Mouse (Mus musculus): ENCODE results near the gene Sapcd1. TPM values are rescaled to one million over a fixed set of nuclear protein-coding genes. Genes with fewer than 3 reads are reported as not detected.

Gene Sapcd1
- polyA plus RNA-seq, 1 experiment: 18.9 TPM

- WGBS: under 1% methylated on average over 58 of the region's 58 CpGs
- Histone ChIP-seq H3K27ac (ENCODE audit: control insufficient read depth, insufficient read depth, low read depth, low read length, poor library complexity) (peak within 1 kb of the TSS; percentile 95), H3K4me1 (ENCODE audit: control insufficient read depth, insufficient read depth, low read length) (peaks cover 2% of the 10 kb centered on the region), H3K4me3 (replicated peaks; ENCODE audit: control insufficient read depth, low read depth, low read length) (peak within 1 kb of the TSS; percentile 92)
- no peak for TF ChIP-seq CTCF (IDR thresholded peaks at IDR 0.05; ENCODE audit: control insufficient read depth, insufficient read depth, low read length)
- TF ChIP-seq POLR2A (IDR thresholded peaks at IDR 0.05; ENCODE audit: borderline replicate concordance, control insufficient read depth, low read depth, low read length): peak; percentile 60; the same call in 1 of the 2 replicates
Observed at GRCm38 (mm10) chr17:34981690-34982180, 46.1 kb downstream of the Sapcd1 start, which contains the start of gene Lsm2. Lsm2 (plus strand) TSS chr17:34981862.

DNA sequence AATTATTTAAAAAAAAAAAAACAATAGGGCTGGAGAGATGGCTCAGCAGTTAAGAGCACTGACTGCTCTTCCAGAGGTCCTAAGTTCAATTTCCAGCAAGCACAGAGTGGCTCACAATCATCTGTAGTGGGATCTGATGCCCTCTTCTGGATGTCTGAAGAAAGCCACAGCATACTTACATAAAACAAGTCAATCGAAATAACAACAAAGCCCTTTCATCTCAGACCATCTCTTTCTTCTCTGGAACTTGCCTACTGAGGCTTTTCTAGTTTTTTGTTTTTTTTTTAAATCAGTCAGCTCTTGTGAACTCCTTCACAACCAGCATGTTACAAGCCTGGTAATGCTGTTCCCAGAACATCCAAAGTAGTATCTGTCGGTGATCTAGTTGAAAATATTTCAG lies 47.2 kb downstream of the Sapcd1 start:
- Histone ChIP-seq H3K4me1 (ENCODE audit: control insufficient read depth, insufficient read depth, low read length) (peaks cover 2% of the 10 kb centered on the region), H3K4me3 (replicated peaks; ENCODE audit: control insufficient read depth, low read depth, low read length) (no peak overlapping the region), H3K27ac (ENCODE audit: control insufficient read depth, insufficient read depth, low read depth, low read length, poor library complexity) (no peak overlapping the region)
- 12% methylated on average over 2 of the region's 2 CpGs for WGBS
- TF ChIP-seq CTCF (IDR thresholded peaks at IDR 0.05; ENCODE audit: control insufficient read depth, insufficient read depth, low read length): peak; percentile 21; the same call in 1 of the 2 replicates
- no peak for TF ChIP-seq POLR2A (IDR thresholded peaks at IDR 0.05; ENCODE audit: borderline replicate concordance, control insufficient read depth, low read depth, low read length)

GRCm38 (mm10) chr17:34979631-34980030 lies 48.2 kb downstream of the Sapcd1 start:
- Histone ChIP-seq H3K4me3 (replicated peaks; ENCODE audit: control insufficient read depth, low read depth, low read length) (no peak overlapping the region), H3K4me1 (ENCODE audit: control insufficient read depth, insufficient read depth, low read length) (peaks cover 2% of the 10 kb centered on the region), H3K27ac (ENCODE audit: control insufficient read depth, insufficient read depth, low read depth, low read length, poor library complexity) (no peak overlapping the region)
- TF ChIP-seq POLR2A (IDR thresholded peaks at IDR 0.05; ENCODE audit: borderline replicate concordance, control insufficient read depth, low read depth, low read length) (no peak), CTCF (IDR thresholded peaks at IDR 0.05; ENCODE audit: control insufficient read depth, insufficient read depth, low read length) (no peak)
- 82% methylated on average over 4 of the region's 4 CpGs for WGBS

DNA sequence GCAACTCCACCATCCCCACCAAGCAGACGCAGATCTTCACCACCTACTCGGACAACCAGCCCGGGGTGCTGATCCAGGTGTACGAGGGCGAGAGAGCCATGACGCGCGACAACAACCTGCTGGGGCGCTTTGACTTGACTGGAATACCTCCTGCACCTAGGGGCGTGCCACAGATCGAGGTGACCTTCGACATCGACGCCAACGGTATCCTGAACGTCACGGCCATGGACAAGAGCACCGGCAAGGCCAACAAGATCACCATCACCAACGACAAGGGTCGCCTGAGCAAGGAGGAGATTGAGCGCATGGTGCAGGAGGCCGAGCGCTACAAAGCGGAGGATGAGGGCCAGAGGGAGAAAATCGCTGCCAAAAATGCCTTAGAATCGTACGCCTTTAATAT lies 49.6 kb downstream of the Sapcd1 start:
- H3K27ac ChIP-seq (ENCODE audit: control insufficient read depth, insufficient read depth, low read depth, low read length, poor library complexity): no peak overlapping the region
- H3K4me3 ChIP-seq (replicated peaks; ENCODE audit: control insufficient read depth, low read depth, low read length): no peak overlapping the region
- no peak for TF ChIP-seq CTCF (IDR thresholded peaks at IDR 0.05; ENCODE audit: control insufficient read depth, insufficient read depth, low read length)
- no peak for TF ChIP-seq POLR2A (IDR thresholded peaks at IDR 0.05; ENCODE audit: borderline replicate concordance, control insufficient read depth, low read depth, low read length)
- 90% methylated on average over 27 of the region's 27 CpGs for WGBS
- H3K4me1 ChIP-seq (ENCODE audit: control insufficient read depth, insufficient read depth, low read length): peaks cover 2% of the 10 kb centered on the region

DNA sequence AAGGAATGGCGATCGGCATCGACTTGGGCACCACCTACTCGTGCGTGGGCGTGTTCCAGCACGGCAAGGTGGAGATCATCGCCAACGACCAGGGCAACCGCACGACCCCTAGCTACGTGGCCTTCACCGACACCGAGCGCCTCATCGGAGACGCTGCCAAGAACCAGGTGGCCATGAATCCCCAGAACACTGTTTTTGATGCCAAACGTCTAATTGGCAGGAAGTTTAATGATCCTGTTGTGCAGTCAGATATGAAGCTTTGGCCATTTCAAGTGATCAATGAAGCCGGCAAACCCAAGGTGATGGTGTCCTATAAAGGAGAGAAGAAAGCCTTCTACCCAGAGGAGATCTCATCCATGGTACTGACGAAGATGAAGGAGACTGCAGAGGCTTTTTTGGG lies 50.8 kb downstream of the Sapcd1 start:
- Histone ChIP-seq H3K27ac (ENCODE audit: control insufficient read depth, insufficient read depth, low read depth, low read length, poor library complexity) (no peak overlapping the region), H3K4me1 (ENCODE audit: control insufficient read depth, insufficient read depth, low read length) (no peaks in the 10 kb centered on the region; the same call in 1 of the 2 replicates), H3K4me3 (replicated peaks; ENCODE audit: control insufficient read depth, low read depth, low read length) (no peak overlapping the region)
- 93% methylated on average over 20 of the region's 20 CpGs for WGBS
- no peak for TF ChIP-seq CTCF (IDR thresholded peaks at IDR 0.05; ENCODE audit: control insufficient read depth, insufficient read depth, low read length)

Other genes with a start within 250 kb of the Sapcd1 start
- gene Cyp21a1, start 223.5 kb downstream of the Sapcd1 start, polyA plus RNA-seq (2011; ENCODE audit: insufficient read depth, insufficient read length, low replicate concordance, missing spikeins): not detected in 2 replicates
- gene Stk19, start 191.1 kb downstream of the Sapcd1 start, polyA plus RNA-seq (2011; ENCODE audit: insufficient read depth, insufficient read length, low replicate concordance, missing spikeins): 44.0 and 63.6 TPM in 2 replicates
- 52.4 and 73.3 TPM in 2 replicates for gene Dxo, start 191.0 kb downstream of the Sapcd1 start, polyA plus RNA-seq (2011; ENCODE audit: insufficient read depth, insufficient read length, low replicate concordance, missing spikeins)
- 31.0 and 67.7 TPM in 2 replicates for gene Skiv2l, start 177.8 kb downstream of the Sapcd1 start, polyA plus RNA-seq (2011; ENCODE audit: insufficient read depth, insufficient read length, low replicate concordance, missing spikeins)
- gene Nelfe, start 177.6 kb downstream of the Sapcd1 start, polyA plus RNA-seq (2011; ENCODE audit: insufficient read depth, insufficient read length, low replicate concordance, missing spikeins): 13.1 and 42.2 TPM in 2 replicates
- gene Cfb, start 165.5 kb downstream of the Sapcd1 start, polyA plus RNA-seq (2011; ENCODE audit: insufficient read depth, insufficient read length, low replicate concordance, missing spikeins): 8.4 and 14.5 TPM in 2 replicates
- 2.8 and 5.7 TPM in 2 replicates for gene Zbtb12, start 148.5 kb downstream of the Sapcd1 start, polyA plus RNA-seq (2011; ENCODE audit: insufficient read depth, insufficient read length, low replicate concordance, missing spikeins)
- 2.0 TPM in 1 of 2 replicates, not detected in the other for gene Gm20547, start 146.0 kb downstream of the Sapcd1 start, polyA plus RNA-seq (2011; ENCODE audit: insufficient read depth, insufficient read length, low replicate concordance, missing spikeins)
- gene C2, start 129.8 kb downstream of the Sapcd1 start, polyA plus RNA-seq (2011; ENCODE audit: insufficient read depth, insufficient read length, low replicate concordance, missing spikeins): 3.7 and 5.9 TPM in 2 replicates
- gene Ehmt2, start 129.5 kb downstream of the Sapcd1 start, polyA plus RNA-seq (2011; ENCODE audit: insufficient read depth, insufficient read length, low replicate concordance, missing spikeins): 60.6 and 104 TPM in 2 replicates
- gene Slc44a4, start 113.5 kb downstream of the Sapcd1 start, polyA plus RNA-seq (2011; ENCODE audit: insufficient read depth, insufficient read length, low replicate concordance, missing spikeins): 1.3 TPM in 1 of 2 replicates, not detected in the other
- 18.1 and 33.6 TPM in 2 replicates for gene Neu1, start 96.8 kb downstream of the Sapcd1 start, polyA plus RNA-seq (2011; ENCODE audit: insufficient read depth, insufficient read length, low replicate concordance, missing spikeins)
- 1.3 and 5.5 TPM in 2 replicates for gene Hspa1b, start 68.8 kb downstream of the Sapcd1 start, polyA plus RNA-seq (2011; ENCODE audit: insufficient read depth, insufficient read length, low replicate concordance, missing spikeins)
- not detected in 2 replicates for gene Gm20481, start 58.1 kb downstream of the Sapcd1 start, polyA plus RNA-seq (2011; ENCODE audit: insufficient read depth, insufficient read length, low replicate concordance, missing spikeins)
- gene Hspa1a, start 55.9 kb downstream of the Sapcd1 start, polyA plus RNA-seq (2011; ENCODE audit: insufficient read depth, insufficient read length, low replicate concordance, missing spikeins): 1.9 TPM in 1 of 2 replicates, not detected in the other
- not detected in 2 replicates for gene Hspa1l, start 55.3 kb downstream of the Sapcd1 start, polyA plus RNA-seq (2011; ENCODE audit: insufficient read depth, insufficient read length, low replicate concordance, missing spikeins)
- gene Lsm2, start 46.2 kb downstream of the Sapcd1 start, polyA plus RNA-seq (2011; ENCODE audit: insufficient read depth, insufficient read length, low replicate concordance, missing spikeins): 70.0 and 84.5 TPM in 2 replicates
- gene Vars, start 27.0 kb downstream of the Sapcd1 start, polyA plus RNA-seq (2011; ENCODE audit: insufficient read depth, insufficient read length, low replicate concordance, missing spikeins): 117 and 158 TPM in 2 replicates
- gene Vwa7, start 11.4 kb downstream of the Sapcd1 start, polyA plus RNA-seq (2011; ENCODE audit: insufficient read depth, insufficient read length, low replicate concordance, missing spikeins): 0.77 and 1.2 TPM in 2 replicates
- gene Msh5, start 18.7 kb upstream of the Sapcd1 start, polyA plus RNA-seq (2011; ENCODE audit: insufficient read depth, insufficient read length, low replicate concordance, missing spikeins): 12.1 and 17.2 TPM in 2 replicates
- gene Clic1, start 21.9 kb upstream of the Sapcd1 start, polyA plus RNA-seq (2011; ENCODE audit: insufficient read depth, insufficient read length, low replicate concordance, missing spikeins): 76.2 and 141 TPM in 2 replicates
- 12.5 and 15.2 TPM in 2 replicates for gene Ddah2, start 31.0 kb upstream of the Sapcd1 start, polyA plus RNA-seq (2011; ENCODE audit: insufficient read depth, insufficient read length, low replicate concordance, missing spikeins)
- gene Ly6g6c, start 37.4 kb upstream of the Sapcd1 start, polyA plus RNA-seq (2011; ENCODE audit: insufficient read depth, insufficient read length, low replicate concordance, missing spikeins): 1.6 and 1.7 TPM in 2 replicates
- gene Mpig6b, start 38.2 kb upstream of the Sapcd1 start, polyA plus RNA-seq (2011; ENCODE audit: insufficient read depth, insufficient read length, low replicate concordance, missing spikeins): 16.5 and 35.6 TPM in 2 replicates
- 1.3 TPM in 1 of 2 replicates, not detected in the other for gene Ly6g6e, start 48.9 kb upstream of the Sapcd1 start, polyA plus RNA-seq (2011; ENCODE audit: insufficient read depth, insufficient read length, low replicate concordance, missing spikeins)
- gene Ly6g6d, start 50.0 kb upstream of the Sapcd1 start, polyA plus RNA-seq (2011; ENCODE audit: insufficient read depth, insufficient read length, low replicate concordance, missing spikeins): 9.2 and 26.2 TPM in 2 replicates
- 14.3 and 53.1 TPM in 2 replicates for gene Ly6g6f, start 57.6 kb upstream of the Sapcd1 start, polyA plus RNA-seq (2011; ENCODE audit: insufficient read depth, insufficient read length, low replicate concordance, missing spikeins)
- gene Abhd16a, start 61.2 kb upstream of the Sapcd1 start, polyA plus RNA-seq (2011; ENCODE audit: insufficient read depth, insufficient read length, low replicate concordance, missing spikeins): 48.7 and 73.1 TPM in 2 replicates
- not detected in 2 replicates for gene Ly6g5c, start 80.3 kb upstream of the Sapcd1 start, polyA plus RNA-seq (2011; ENCODE audit: insufficient read depth, insufficient read length, low replicate concordance, missing spikeins)
- gene Ly6g5b, start 87.4 kb upstream of the Sapcd1 start, polyA plus RNA-seq (2011; ENCODE audit: insufficient read depth, insufficient read length, low replicate concordance, missing spikeins): 3.4 and 4.7 TPM in 2 replicates
- 29.8 and 39.0 TPM in 2 replicates for gene Gpank1, start 93.4 kb upstream of the Sapcd1 start, polyA plus RNA-seq (2011; ENCODE audit: insufficient read depth, insufficient read length, low replicate concordance, missing spikeins)
- 155 and 166 TPM in 2 replicates for gene Csnk2b, start 94.0 kb upstream of the Sapcd1 start, polyA plus RNA-seq (2011; ENCODE audit: insufficient read depth, insufficient read length, low replicate concordance, missing spikeins)
- gene D17H6S53E, start 98.4 kb upstream of the Sapcd1 start, polyA plus RNA-seq (2011; ENCODE audit: insufficient read depth, insufficient read length, low replicate concordance, missing spikeins): 6.8 and 20.2 TPM in 2 replicates
- gene Apom, start 104.0 kb upstream of the Sapcd1 start, polyA plus RNA-seq (2011; ENCODE audit: insufficient read depth, insufficient read length, low replicate concordance, missing spikeins): 6.0 TPM in 1 of 2 replicates, not detected in the other
- 104 and 195 TPM in 2 replicates for gene Bag6, start 107.2 kb upstream of the Sapcd1 start, polyA plus RNA-seq (2011; ENCODE audit: insufficient read depth, insufficient read length, low replicate concordance, missing spikeins)
- gene Prrc2a, start 136.9 kb upstream of the Sapcd1 start, polyA plus RNA-seq (2011; ENCODE audit: insufficient read depth, insufficient read length, low replicate concordance, missing spikeins): 208 and 214 TPM in 2 replicates
- 48.9 and 51.7 TPM in 2 replicates for gene Aif1, start 148.1 kb upstream of the Sapcd1 start, polyA plus RNA-seq (2011; ENCODE audit: insufficient read depth, insufficient read length, low replicate concordance, missing spikeins)
- gene Lst1, start 160.4 kb upstream of the Sapcd1 start, polyA plus RNA-seq (2011; ENCODE audit: insufficient read depth, insufficient read length, low replicate concordance, missing spikeins): 50.4 and 139 TPM in 2 replicates
- 38.6 and 66.2 TPM in 2 replicates for gene Ltb, start 166.4 kb upstream of the Sapcd1 start, polyA plus RNA-seq (2011; ENCODE audit: insufficient read depth, insufficient read length, low replicate concordance, missing spikeins)
- 3.2 and 7.4 TPM in 2 replicates for gene Tnf, start 174.0 kb upstream of the Sapcd1 start, polyA plus RNA-seq (2011; ENCODE audit: insufficient read depth, insufficient read length, low replicate concordance, missing spikeins)
- 3.5 and 4.4 TPM in 2 replicates for gene Lta, start 177.3 kb upstream of the Sapcd1 start, polyA plus RNA-seq (2011; ENCODE audit: insufficient read depth, insufficient read length, low replicate concordance, missing spikeins)
- not detected in 2 replicates for gene Gm16181, start 192.8 kb upstream of the Sapcd1 start, polyA plus RNA-seq (2011; ENCODE audit: insufficient read depth, insufficient read length, low replicate concordance, missing spikeins)
- gene Atp6v1g2, start 205.6 kb upstream of the Sapcd1 start, polyA plus RNA-seq (2011; ENCODE audit: insufficient read depth, insufficient read length, low replicate concordance, missing spikeins): 4.1 and 9.9 TPM in 2 replicates
- gene Nfkbil1, start 207.8 kb upstream of the Sapcd1 start, polyA plus RNA-seq (2011; ENCODE audit: insufficient read depth, insufficient read length, low replicate concordance, missing spikeins): 9.9 and 24.9 TPM in 2 replicates
- 275 and 374 TPM in 2 replicates for gene Ddx39b, start 213.7 kb upstream of the Sapcd1 start, polyA plus RNA-seq (2011; ENCODE audit: insufficient read depth, insufficient read length, low replicate concordance, missing spikeins)
- gene H2-D1, start 234.7 kb upstream of the Sapcd1 start, polyA plus RNA-seq (2011; ENCODE audit: insufficient read depth, insufficient read length, low replicate concordance, missing spikeins): 399 and 727 TPM in 2 replicates

Measured in bone marrow, adult 2 months (tissue).